Mouse (Mus musculus) liver, postnatal 0 days (tissue): ENCODE results near the gene Cxcr4. TPM values are rescaled to one million over a fixed set of nuclear protein-coding genes. Genes with fewer than 3 reads are reported as not detected.

Experiments
- ATAC-seq: fragments of 200-750 bp; cut with Nextera tagmentation; 2 replicates; pipeline ENCODE4 v1.8.0; 2017; ENCODE audit warnings: mild to moderate bottlenecking, moderate library complexity
- DNase-seq: peaks from one replicate; pipeline ENCODE4 v3.0.0-alpha.2; 2016
- H3K27ac ChIP-seq: fragments of 300-500 bp; sonication (generic); 2 replicates; pipeline ENCODE4 v1.5.1; 2014; ENCODE audit warnings: antibody characterized with exemption, moderate library complexity, mild to moderate bottlenecking, low read depth
- H3K27me3 ChIP-seq: fragments of 300-500 bp; sonication (generic); 2 replicates; pipeline ENCODE4 v1.6.1; 2014; ENCODE audit warnings: low read length, control low read depth, mixed read lengths; ENCODE audit not compliant: insufficient read depth
- H3K36me3 ChIP-seq: fragments of 300-500 bp; sonication (generic); replicated peaks from 2 replicates; pipeline ENCODE4 v1.6.1; 2014; ENCODE audit warnings: mild to moderate bottlenecking, control low read depth, low read length, moderate library complexity, mixed read lengths; ENCODE audit not compliant: insufficient read depth
- H3K4me1 ChIP-seq: fragments of 300-500 bp; sonication (generic); 2 replicates; pipeline ENCODE4 v1.6.1; 2014; ENCODE audit warnings: antibody characterized with exemption, mild to moderate bottlenecking, control low read depth; ENCODE audit not compliant: insufficient read depth
- H3K4me2 ChIP-seq: fragments of 300-500 bp; sonication (generic); 2 replicates; pipeline ENCODE4 v1.6.1; 2014; ENCODE audit warnings: low read depth, mild to moderate bottlenecking, low read length, moderate library complexity, mixed read lengths
- H3K4me3 ChIP-seq: fragments of 300-500 bp; sonication (generic); 2 replicates; pipeline ENCODE4 v1.5.1; 2014; ENCODE audit warnings: low read depth, low read length
- H3K9ac ChIP-seq: fragments of 300-500 bp; sonication (generic); replicated peaks from 2 replicates; pipeline ENCODE4 v1.6.1; 2014; ENCODE audit warnings: mild to moderate bottlenecking, moderate library complexity
- H3K9me3 ChIP-seq: fragments of 300-500 bp; sonication (generic); 2 replicates; pipeline ENCODE4 v1.6.1; 2016; ENCODE audit warnings: mild to moderate bottlenecking, control low read depth, low read length, mixed read lengths
- CTCF ChIP-seq: sonication (generic); IDR thresholded peaks from 2 replicates; pipeline ENCODE4 v1.5.1; 2016; ENCODE audit warnings: antibody characterized with exemption, low read depth
- EP300 ChIP-seq: IDR thresholded peaks from 2 replicates; pipeline ENCODE4 v1.6.1; 2016; ENCODE audit warnings: antibody characterized with exemption, low read depth, mild to moderate bottlenecking
- WGBS: fragments of 180-500 bp; shearing (Covaris S2); extraction: QIAGEN DNeasy Blood & Tissue Kit; methylation state at CpG from one replicate; pipeline ENCODE4 v1.1.7; 2014; ENCODE audit not compliant: insufficient replicate concordance; 5-methylcytosine and 5-hydroxymethylcytosine counted together
- polyA plus RNA-seq: library from polyadenylated mRNA; unstranded; fragments of >200 nt; fragmentation: Nextera tagmentation; extraction: Ambion mirVana; gene quantifications from 2 replicates; pipeline ENCODE4 v1.2.1, GENCODE M21; 2015

Gene Cxcr4
- polyA plus RNA-seq, 1 experiment from 2014 or later, result 5.5 TPM

DNA sequence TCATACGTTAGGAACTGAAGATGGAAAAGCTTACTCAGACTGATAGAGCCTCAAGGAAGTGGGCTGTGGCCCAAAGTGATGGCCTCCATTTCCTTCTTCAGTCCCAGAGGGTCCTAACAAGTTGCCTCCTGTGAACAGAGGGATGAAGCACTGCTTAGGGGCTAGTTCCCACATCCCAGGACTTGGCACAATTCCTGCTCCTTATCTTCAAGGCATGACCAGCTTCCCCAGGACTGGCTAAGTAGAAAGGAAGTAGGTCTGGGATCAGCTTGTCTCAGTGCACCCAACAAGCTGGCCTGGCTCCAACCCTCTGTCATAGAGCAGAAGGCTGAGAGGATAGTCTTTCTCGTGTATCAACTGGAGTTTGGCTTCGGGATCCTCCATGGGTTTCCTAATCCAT lies 11.8 kb downstream of the Cxcr4 start:
- H3K9me3 ChIP-seq, result no peaks in the 10 kb centered on the region
- 61% methylated on average over 3 of the region's 3 CpGs for WGBS

DNA sequence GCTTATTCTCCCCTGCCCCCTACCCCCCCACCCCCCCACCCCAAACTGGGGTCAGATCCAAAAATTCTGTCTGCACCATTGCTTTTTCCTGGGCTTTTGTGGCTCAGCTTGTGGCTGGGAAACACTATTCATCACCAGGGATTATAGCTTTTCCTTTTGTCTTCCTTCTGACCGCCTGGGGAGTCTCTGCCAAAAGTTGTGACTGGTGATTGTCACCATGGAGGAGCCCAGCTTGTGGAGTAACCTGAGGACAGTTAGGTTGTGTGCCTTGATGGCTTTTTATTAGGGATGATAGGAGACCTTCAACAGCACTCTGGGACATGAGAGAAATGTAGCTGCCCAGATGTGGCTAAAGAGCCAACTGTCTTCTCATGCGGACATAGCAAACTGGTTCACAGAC lies 13.6 kb downstream of the Cxcr4 start:
- Histone ChIP-seq H3K9me3 (no peaks in the 10 kb centered on the region), H3K27ac (no peak overlapping the region), H3K36me3 (no peaks in the 10 kb centered on the region), H3K27me3 (no peaks in the 10 kb centered on the region), H3K4me3 (no peak overlapping the region), H3K9ac (no peak overlapping the region), H3K4me2 (no peak overlapping the region), H3K4me1 (peaks cover 14% of the 10 kb centered on the region; the same call in 1 of the 2 replicates)
- ATAC-seq, result no peak
- 69% methylated on average over 2 of the region's 2 CpGs for WGBS
- no peak for DNase-seq
- TF ChIP-seq CTCF, result no peak
- no peak for TF ChIP-seq EP300

More for the DNA sequence above, 11.8 kb downstream of the Cxcr4 start:
- ATAC-seq, result no peak
- no peak for TF ChIP-seq CTCF
- TF ChIP-seq EP300, result no peak
- H3K27ac ChIP-seq, result no peak overlapping the region
- H3K4me1 ChIP-seq, result peaks cover 9% of the 10 kb centered on the region; the same call in 1 of the 2 replicates
- H3K4me2 ChIP-seq, result no peak overlapping the region
- no peak overlapping the region for H3K9ac ChIP-seq
- no peaks in the 10 kb centered on the region for H3K27me3 ChIP-seq
- DNase-seq, result no peak
- H3K36me3 ChIP-seq, result no peaks in the 10 kb centered on the region
- no peak overlapping the region for H3K4me3 ChIP-seq

DNA sequence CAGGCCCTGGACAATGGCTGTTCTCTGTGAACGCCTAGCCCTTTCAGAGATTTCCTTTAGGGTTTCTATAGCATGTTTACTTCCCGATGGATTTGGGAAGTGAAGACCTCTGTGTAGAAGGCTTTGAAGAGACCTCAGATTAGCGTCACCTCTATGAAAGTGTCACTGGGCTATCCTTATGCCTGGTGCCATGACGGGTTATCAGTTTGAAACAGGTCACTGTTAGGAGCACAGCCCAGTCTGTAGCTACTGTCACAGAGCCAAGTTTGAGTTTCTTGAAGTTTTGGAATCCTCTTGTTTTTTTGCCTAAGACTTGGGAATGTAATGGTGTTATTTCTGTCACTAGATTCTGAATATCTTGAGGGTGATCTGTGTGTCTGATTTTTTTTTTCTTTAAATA lies 17.0 kb downstream of the Cxcr4 start:
- H3K27ac ChIP-seq, result no peak overlapping the region
- peak; percentile 86 for ATAC-seq

DNA sequence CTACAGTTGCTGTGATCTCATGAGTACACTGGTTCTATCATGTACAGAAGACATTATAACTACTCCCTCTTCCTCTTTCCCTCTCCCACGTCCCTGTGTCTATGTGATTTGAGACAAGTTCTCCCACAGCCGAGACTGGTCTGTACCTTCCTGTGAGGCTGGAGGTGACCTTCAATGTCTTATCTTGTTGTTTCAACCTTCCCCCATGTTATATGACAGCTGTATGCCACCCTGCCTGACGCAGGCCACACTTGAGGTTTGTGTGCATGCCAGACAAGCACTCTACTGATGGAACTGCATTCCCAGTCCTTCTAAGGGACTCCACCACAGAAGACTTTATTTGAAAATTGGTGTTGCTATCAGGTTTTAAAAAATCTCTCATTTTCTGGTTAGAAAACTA lies 21.1 kb downstream of the Cxcr4 start:
- H3K36me3 ChIP-seq, result no peaks in the 10 kb centered on the region
- no peak overlapping the region for H3K4me3 ChIP-seq
- no peak overlapping the region for H3K4me2 ChIP-seq
- H3K4me1 ChIP-seq, result peaks cover 13% of the 10 kb centered on the region; the same call in 1 of the 2 replicates
- WGBS, result 27% methylated on average over 3 of the region's 3 CpGs
- H3K27me3 ChIP-seq, result no peaks in the 10 kb centered on the region
- ATAC-seq, result no peak
- H3K27ac ChIP-seq, result peak overlapping the region; percentile 35; the same call in 1 of the 2 replicates
- TF ChIP-seq CTCF (no peak), EP300 (no peak)
- no peaks in the 10 kb centered on the region for H3K9me3 ChIP-seq
- DNase-seq, result no peak
- no peak overlapping the region for H3K9ac ChIP-seq

More for the DNA sequence above, 17.0 kb downstream of the Cxcr4 start:
- Histone ChIP-seq H3K4me1 (peaks cover 14% of the 10 kb centered on the region; the same call in 1 of the 2 replicates), H3K27me3 (no peaks in the 10 kb centered on the region), H3K9me3 (no peaks in the 10 kb centered on the region), H3K4me2 (no peak overlapping the region), H3K36me3 (no peaks in the 10 kb centered on the region), H3K9ac (no peak overlapping the region), H3K4me3 (no peak overlapping the region)
- TF ChIP-seq EP300 (peak; percentile 82), CTCF (no peak)
- DNase-seq, result no peak
- WGBS, result 66% methylated on average over 4 of the region's 4 CpGs

DNA sequence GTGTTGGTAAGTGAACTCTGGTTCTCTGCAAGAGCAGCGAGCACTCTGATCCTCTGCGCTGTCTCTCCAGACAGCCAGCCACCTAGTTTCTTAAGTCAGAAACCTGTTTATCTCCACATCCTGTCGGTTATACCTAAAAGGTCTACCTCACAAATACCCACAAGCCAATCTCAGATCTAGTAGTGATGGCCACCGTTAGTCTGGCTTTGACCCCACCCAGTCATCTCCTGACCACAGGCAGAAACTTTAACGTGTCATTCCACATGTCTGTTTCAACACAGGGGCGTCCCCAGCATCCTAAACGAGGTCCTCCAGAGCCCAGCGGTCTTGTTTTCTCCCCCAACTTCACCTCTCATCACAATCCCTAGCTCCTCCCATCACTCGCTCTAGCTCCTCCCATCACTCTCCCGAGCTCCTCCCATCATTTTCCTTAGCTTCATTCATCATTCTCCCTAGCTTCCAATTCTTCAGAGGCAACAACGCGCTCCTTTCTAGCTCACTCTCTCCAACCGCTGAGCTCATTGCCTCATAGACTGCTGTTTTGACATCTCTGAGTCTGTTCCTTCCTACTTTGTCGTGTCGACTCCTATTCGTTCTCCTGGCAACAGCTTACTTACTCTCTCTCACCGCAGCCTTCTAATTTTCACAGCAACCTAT lies 22.0 kb downstream of the Cxcr4 start:
- Histone ChIP-seq H3K4me1 (0 out of 2 replicates have a peak, but pooled peaks cover 7% of the 10 kb centered on the region), H3K4me3 (no peak overlapping the region), H3K27ac (peak overlapping the region; percentile 41; the same call in 1 of the 2 replicates), H3K9me3 (no peaks in the 10 kb centered on the region), H3K27me3 (no peaks in the 10 kb centered on the region), H3K36me3 (no peaks in the 10 kb centered on the region), H3K4me2 (no peak overlapping the region; the same call in 1 of the 2 replicates), H3K9ac (no peak overlapping the region)
- DNase-seq (peak; percentile 35), ATAC-seq (peak; percentile 45; the same call in 1 of the 2 replicates)
- 57% methylated on average over 17 of the region's 17 CpGs for WGBS
- TF ChIP-seq CTCF, result no peak
- TF ChIP-seq EP300, result no peak

DNA sequence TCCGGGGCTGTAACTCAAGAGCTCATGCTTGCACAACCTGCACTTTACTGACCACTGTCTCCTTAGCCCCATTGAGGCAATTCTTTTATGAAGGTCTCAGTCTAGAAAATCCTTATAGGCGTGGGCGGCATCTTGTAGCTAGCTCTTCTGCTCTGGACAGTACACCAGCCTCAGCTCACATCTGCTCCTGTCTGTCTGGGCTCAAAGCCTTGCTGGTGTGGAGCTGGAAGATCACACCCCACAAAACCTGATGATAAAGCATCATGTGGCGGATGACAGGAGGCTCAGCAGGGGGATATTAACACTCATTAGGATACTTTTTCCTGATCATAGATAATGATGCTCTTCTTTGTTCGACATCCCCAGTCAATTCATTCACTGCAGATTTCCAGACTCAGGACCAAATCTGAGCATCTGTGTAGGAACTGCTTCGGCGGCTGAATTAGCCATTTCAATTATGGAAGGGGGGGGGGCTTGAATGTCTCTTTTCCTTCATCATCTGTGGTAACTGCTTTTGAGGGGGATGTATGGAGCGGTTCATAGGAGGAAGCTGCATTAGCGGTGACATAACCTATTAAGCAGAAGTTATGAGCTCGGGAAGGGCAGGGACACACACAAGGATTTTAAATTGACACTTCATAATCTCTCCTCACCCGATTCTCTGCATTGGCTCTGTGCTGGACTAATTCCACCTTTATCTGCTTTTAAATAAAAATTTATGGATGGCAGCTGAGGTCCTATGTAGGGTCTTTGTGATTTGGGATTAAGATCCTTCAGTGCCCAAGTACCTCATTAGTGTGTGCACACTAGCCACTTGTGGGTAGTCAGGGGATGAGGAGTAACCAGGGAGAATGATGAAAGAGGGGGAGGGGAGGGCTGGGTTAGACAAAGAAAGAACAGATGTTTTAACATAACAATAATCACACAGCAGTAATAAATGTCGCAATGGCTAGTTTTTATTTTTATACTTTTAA lies 24.6 kb downstream of the Cxcr4 start:
- H3K27me3 ChIP-seq, result no peaks in the 10 kb centered on the region
- H3K27ac ChIP-seq, result no peak overlapping the region
- H3K9me3 ChIP-seq, result no peaks in the 10 kb centered on the region
- TF ChIP-seq CTCF, result no peak
- no peak for TF ChIP-seq EP300
- H3K4me2 ChIP-seq, result no peak overlapping the region
- H3K36me3 ChIP-seq, result no peaks in the 10 kb centered on the region
- ATAC-seq, result no peak
- WGBS, result 72% methylated on average over 12 of the region's 12 CpGs
- H3K4me1 ChIP-seq, result 0 out of 2 replicates have a peak, but pooled peaks cover 3% of the 10 kb centered on the region
- H3K9ac ChIP-seq, result no peak overlapping the region
- H3K4me3 ChIP-seq, result no peak overlapping the region
- DNase-seq, result no peak
